Mouse (Mus musculus): ENCODE results near the gene Smap2.

Gene Smap2

DNA sequence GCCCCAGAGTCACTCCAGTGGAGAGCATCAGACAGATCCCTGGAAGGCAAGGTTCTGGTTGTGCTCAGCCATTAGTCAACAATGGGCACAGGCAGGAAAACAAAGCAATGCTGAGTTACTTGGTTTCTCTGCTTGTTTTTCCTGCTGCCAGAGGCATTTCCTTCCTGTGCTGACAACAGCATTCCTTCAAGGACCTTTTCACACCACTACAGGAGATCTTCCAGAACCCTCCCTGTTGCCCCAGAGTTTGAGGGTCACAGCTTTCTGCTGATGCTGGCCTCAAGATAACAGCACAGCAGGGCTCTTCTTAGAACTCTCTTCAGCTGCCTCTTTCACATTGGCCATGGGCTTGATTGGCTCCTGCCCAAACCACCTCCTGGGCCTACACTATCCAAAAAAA lies 4.9 kb upstream of the Smap2 start:
- DNase-seq (ENCODE audit: extremely low read depth, insufficient read length, low spot score) = no peak

- peak; percentile 45 for DNase-seq (ENCODE audit: extremely low read depth, insufficient read length, low spot score)
These were observed 3.2 kb upstream of the Smap2 start for GRCm38 (mm10) chr4:121020040-121020790.

DNA sequence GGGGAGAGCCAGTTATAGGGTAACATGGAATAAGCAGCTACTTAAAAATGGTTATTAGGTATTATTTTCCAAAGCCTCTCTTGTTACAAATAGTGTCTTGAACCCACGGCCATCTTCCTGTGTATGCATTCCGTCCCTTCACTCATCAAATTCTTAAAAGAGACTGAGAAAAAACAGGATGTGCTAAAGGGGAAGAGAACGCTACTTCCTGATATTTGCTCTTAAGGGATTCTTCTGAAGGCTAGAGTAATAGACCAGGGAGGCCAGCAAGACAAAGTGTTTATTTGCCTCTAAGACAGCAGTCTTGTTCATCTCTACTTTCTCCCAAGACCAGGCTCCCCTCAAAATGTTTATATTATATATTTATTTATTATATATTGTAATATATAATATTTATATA lies 1.2 kb upstream of the Smap2 start:
- DNase-seq (ENCODE audit: extremely low read depth, insufficient read length, low spot score) = no peak

DNA sequence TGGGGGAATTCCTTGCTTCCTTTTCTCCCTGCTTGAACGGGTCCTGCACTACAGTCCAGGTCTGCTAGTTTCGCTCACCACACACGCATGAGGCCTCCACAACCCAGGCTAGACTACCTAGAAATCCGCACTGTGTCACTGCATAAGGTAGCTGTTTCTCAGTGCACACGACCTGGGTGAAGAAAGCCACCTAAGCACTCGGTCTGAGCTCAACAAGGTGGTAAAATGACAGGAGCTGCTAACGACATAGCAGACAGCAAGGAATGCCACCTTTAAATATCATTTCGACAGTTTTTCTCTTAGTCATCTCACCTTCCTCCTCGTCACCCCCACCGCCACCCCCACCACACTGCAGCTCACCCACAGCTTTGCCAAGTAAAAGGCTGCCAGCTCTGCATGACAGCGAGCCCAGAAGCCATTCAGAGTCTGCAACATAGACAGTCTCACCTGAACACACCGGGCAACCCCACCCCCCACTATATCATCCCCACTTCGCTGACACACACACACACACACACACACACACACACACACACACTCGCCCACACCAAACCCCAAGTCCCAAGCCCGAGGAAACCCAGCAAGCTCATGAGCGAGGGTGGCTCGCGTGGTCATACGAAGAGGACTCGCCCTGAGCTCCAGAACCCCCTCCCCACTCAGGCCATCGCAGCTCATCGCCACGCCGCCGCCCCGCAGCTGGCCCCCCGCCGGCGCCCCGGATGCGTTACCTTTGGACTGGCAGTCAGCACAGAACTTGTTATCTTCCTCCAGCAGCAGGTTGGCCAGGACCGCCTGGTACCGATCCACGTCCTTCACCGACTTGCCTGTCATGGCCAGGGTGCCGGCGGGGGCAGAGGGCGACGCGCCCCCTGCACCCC lies 787 bp downstream of the Smap2 start:
- DNase-seq (ENCODE audit: extremely low read depth, insufficient read length, low spot score) = no peak

GRCm38 (mm10) chr4:121015268-121015659 lies 1.8 kb downstream of the Smap2 start:
- no peak for DNase-seq (ENCODE audit: extremely low read depth, insufficient read length, low spot score)

GRCm38 (mm10) chr4:121014594-121015267 lies 2.3 kb downstream of the Smap2 start:
- no peak for DNase-seq (ENCODE audit: extremely low read depth, insufficient read length, low spot score)

DNA sequence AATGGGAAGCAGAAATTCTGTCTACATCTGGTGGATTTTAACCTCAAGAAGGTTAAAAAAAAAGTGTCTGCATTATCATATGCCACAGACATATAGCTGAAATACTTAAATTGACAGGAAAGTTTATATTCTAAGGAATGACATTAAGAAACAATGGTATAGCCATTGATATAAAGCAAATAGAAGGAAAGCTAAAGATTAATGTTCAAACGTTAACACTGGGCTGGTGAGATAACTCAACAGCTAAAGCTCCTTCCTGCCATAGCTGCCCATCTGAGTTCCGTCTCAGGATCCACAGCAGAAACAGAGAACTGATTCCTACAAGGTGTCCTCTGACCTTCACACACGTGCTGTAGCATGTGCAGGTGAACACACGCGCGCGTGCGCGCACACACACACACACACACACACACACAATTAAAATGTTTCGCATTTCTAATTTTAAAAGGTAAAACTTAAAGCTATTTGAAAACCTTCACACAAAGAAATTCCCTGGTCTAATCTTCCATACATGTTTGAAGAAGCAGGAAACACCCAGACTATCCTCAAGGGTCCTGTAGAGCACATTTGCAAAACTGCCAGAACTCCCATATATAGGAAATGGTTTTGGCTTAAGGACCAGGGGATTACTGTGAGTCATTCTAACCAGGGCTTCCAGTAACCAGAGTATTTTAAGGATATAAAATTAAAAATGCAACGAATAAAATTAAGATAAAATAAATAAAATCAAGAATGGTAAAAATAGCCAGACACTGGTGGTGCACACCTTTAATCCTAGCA lies 6.1 kb downstream of the Smap2 start:
- no peak for DNase-seq (ENCODE audit: extremely low read depth, insufficient read length, low spot score)

DNA sequence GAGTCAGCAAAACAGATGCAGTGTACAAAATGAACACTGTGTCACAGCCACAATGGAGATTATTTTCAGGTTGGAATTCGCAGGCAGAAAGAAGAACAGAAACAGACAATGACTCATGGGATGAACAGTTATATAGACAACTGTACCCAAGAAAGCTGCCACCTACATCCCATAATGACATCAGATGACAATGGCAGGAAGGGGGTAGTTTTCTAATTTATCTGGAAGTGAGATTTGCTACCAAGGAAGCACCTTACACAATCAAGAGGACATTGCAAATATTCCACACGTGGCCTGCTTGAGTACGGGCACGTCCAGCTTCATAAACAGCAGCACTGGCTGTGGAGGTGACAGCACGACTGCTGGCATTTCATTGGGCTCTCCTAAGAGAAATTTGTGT lies 7.9 kb downstream of the Smap2 start:
- no peak for DNase-seq (ENCODE audit: extremely low read depth, insufficient read length, low spot score)

DNA sequence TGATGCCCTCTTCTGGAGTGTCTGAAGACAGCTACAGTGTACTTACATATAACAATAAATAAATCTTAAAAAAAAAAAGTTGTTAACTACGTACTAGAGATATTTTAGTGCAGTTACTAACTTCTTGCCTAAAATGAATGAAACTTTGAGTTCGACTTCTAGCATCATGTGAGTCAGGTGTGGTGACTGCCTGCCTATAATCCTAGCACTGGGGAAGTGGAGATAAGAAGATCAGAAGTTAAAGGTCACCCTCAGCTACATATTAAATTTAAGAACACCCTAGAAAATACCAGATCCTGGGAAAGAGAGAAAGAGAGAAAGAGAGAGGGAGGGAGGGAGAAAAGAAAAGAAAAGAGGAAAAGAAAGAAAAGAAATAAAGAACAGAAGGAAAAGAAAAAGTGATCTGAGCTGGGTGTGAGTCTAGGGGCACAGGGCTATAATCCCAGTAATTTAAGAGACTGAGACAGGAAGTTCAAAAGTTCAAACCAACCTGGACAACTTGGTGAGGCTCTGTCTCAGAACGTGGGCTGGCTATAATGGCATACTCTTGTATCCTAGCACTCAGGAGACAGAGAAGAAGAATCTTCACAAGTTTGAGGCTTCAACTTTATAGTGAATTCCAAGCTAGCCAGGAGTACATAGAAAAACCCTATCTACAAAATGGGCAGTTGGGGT lies 8.8 kb downstream of the Smap2 start:
- no peak for DNase-seq (ENCODE audit: extremely low read depth, insufficient read length, low spot score)

GRCm38 (mm10) chr4:121007006-121007405 lies 10.0 kb downstream of the Smap2 start:
- DNase-seq (ENCODE audit: extremely low read depth, insufficient read length, low spot score) = no peak

- DNase-seq (ENCODE audit: extremely low read depth, insufficient read length, low spot score) = no peak
These were observed 12.4 kb downstream of the Smap2 start for GRCm38 (mm10) chr4:121004679-121005078.

- no peak for DNase-seq (ENCODE audit: extremely low read depth, insufficient read length, low spot score)
These were observed 13.4 kb downstream of the Smap2 start for GRCm38 (mm10) chr4:121003611-121004091.

DNA sequence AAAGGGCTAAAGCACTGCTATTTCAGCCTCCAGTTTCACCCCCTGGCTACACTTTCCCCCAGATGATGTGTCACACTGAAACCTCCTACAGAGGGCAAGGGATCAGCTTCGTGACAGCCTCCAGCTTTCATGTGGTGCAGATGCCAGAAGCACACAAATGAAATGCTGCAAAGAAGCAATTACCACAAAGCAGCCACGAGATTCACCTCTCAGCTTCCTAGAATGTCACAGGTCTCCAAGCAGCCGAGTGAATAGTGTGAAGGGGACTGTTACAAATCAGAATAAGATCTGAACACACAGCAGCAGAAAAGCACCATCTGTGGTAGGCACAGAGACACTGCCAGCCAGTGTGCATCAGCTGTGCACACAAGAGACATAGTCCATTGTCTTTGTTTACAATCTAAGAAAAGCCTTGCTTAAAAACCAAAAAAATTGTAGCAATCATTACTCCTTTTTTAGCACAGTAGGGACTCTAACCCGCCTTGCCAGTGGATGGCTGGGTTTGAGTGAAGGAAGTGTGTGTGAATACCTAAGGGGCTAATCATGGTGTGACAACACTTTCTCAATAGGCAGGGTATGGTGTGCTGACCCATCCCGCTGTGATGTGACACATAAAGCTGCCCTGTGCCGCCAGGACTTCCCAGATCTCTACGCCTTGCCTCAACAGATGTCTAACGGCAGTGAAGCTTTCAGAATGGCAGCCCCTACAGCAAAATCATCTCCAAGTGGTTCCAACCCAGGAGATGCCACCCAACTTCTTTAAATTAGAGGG lies 14.5 kb downstream of the Smap2 start:
- DNase-seq (ENCODE audit: extremely low read depth, insufficient read length, low spot score) = no peak

DNA sequence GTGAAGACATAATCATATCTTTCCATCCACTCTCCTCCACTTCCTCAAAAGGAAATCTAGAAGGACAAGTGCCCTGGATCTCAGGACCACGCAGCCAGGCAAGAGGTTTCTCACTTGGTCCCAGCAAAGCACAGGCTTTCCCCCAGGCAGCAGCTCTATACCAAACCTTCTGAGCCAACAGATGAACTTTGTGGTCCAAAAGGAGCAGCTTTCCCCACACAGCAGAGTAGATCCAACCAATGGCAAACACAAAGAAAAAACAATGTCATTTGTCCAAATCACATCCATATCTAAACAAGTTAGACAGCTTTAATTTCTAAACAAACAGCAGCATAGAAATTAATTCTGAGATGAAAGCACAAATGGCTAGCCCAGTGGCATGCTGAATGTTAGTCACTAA lies 15.4 kb downstream of the Smap2 start:
- no peak for DNase-seq (ENCODE audit: extremely low read depth, insufficient read length, low spot score)

DNA sequence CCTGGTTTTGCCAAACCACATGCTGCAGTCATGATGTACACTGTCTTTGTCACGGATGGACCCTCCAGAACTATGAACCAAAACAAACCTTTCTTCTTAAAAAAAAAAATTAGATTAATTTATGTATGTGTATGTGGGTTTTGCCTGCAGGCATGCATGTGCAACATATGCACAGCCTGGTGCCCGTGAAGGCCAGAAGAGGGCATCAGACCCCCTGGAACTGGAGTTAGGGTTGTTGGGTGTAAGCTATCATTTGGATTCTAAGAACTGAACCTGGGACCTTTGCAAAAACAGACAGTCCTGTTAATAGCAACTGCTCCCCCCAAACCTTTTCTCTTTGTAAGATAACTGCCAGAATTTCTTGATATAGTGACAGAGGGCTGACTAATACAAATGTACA lies 16.0 kb downstream of the Smap2 start:
- DNase-seq (ENCODE audit: extremely low read depth, insufficient read length, low spot score) = no peak

GRCm38 (mm10) chr4:120995911-120996310 lies 21.1 kb downstream of the Smap2 start:
- no peak for DNase-seq (ENCODE audit: extremely low read depth, insufficient read length, low spot score)

- DNase-seq (ENCODE audit: extremely low read depth, insufficient read length, low spot score) = no peak
These were observed 24.0 kb downstream of the Smap2 start for GRCm38 (mm10) chr4:120993025-120993424.

DNA sequence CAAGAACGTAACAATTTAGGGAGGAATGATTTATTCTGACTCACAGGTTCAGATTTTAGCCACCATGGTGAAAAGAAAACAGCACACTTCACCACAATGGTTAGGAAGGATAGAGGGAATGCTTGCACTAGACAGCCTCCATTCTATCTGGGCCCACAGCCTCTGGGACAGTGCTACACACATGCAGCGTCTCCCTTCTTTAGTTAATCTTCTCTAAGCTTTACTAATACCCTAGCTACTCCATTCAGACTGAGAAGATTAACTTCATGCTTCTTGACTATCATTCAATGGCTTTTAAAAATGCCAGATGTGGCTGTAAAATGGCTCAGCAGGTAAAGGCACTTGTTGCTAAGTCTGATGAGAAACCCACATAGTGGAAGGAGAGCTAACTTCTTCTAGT lies 24.8 kb downstream of the Smap2 start:
- no peak for DNase-seq (ENCODE audit: extremely low read depth, insufficient read length, low spot score)

DNA sequence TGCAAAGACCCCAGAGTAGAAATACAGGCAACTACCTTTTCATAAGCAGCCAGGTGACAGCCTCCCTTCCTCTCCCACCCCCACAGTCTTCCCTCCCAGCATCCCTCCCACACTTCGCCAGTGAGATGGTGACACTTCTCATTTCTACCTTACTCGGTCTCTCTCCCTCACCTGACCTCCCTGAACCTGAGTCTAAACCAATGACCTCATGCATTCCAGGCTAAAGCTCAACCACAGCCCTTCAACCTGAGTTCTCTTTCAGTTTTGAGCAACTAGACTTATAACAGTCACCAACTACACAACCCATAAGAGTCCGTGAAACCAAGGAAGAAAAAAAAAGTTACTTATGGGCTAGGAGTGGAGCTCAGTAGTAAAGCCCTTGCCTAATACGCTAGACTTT lies 29.7 kb downstream of the Smap2 start:
- no peak for DNase-seq (ENCODE audit: extremely low read depth, insufficient read length, low spot score)

Data from 3134 (cell line).